Mouse (Mus musculus) ovary, postnatal 36 days (tissue): ENCODE results near the gene Heatr6.

Experiments
- DNase-seq: peaks from one replicate; pipeline ENCODE4 v3.0.0; 2022; ENCODE audit warnings: low spot score, mixed read lengths

Gene Heatr6

GRCm38 (mm10) chr11:83753581-83754181, at the start of gene Heatr6:
Gene Heatr6 (plus strand): TSS chr11:83753696.
- peak; percentile 87 for DNase-seq

- DNase-seq, result no peak
Observed at GRCm38 (mm10) chr11:83703705-83704104, 49.8 kb upstream of the Heatr6 start, which contains the start of gene Wfdc17. Gene Wfdc17 (plus strand): TSS chr11:83703991.

GRCm38 (mm10) chr11:83708715-83709114, 44.8 kb upstream of the Heatr6 start, which contains the start of gene Wfdc18:
Gene Wfdc18 (plus strand): TSS chr11:83709015.
- no peak for DNase-seq

DNA sequence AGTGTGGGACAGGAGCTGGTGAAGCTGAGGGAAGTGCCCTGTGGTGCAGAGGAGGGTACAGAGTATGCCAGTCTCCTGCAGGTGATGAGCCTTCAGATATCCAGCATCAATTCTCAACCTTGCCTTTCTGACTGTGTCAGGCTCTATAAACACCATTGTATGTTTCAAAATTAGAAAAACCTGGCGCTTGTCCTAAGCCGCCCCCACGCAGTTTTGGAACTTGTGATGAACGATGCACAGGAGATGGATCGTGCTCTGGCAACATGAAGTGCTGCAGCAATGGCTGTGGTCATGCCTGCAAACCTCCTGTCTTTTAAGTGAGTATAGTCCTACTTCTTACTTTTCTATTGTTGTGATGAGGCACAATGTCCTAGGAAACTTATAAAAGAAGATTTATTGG, 43.8 kb upstream of the Heatr6 start:
- no peak for DNase-seq

DNA sequence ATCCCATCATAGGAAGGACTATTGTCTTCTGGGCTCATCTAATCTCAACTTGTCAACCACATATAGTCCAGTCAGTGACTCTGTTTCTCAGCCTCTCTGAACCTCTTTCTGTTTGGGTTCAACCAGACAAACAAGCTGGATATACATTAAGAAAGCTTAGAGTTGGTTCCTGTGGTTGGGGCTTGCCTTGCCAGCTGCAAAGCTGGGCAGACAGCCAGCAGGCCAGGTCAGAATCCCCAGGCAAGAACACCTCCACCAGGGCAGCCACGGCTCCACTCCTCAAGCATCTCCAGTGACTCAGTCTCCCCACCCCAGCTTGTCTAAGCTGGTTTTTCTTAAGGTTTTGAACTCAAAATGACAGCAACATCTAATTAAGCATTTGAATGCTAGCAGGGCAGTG, 40.8 kb upstream of the Heatr6 start:
- DNase-seq, result no peak

DNA sequence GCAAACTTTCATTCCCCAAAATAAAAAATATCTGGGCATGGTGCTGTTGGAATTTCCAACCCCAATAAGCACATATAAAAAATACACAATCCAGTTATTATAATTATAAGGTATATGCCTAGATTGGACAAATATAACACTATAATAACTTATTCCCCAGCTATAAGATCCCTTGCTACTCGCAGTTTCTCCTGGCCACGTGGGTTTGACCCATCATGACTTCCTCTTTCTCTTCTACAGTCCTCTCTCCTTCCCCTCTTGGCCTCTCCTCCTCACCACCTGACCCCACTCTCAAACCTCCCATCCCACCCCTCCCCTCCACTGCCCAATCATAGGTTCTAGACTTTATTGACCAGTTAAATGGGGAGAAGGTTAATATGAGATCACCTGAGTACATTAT, 39.6 kb upstream of the Heatr6 start:
- DNase-seq, result no peak

DNA sequence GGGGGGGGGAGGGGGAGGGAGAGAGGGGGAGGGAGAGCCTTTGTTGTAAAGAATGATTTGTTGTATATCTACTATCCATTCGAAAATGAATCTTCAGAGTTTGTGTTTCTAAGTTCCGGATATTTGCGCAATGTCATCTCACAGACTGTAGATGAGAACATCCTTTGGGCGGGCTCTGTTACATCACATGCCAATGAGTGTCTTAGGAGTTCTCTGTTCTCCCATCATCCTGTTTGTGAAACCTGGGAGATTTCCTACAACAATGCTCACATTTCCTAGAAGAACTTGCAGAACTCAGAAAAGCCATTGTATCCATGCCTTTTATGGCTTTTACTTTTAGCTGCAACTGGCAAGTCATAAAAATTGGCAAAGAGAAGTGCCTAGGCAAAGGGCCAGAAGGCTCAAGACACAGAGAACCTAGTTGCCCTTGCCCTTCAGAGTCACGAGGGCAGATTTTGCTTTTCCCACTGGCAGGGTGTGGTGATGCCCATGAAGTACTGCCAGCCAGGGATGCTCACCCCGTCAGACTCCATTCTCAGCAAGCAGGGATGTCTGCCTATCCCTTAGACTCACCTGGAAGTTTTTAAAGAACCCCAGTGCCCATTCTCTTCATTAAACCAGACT, 36.3 kb upstream of the Heatr6 start:
- DNase-seq, result peak; percentile 4

- DNase-seq, result no peak
Observed at GRCm38 (mm10) chr11:83720766-83721165, 32.7 kb upstream of the Heatr6 start.

DNA sequence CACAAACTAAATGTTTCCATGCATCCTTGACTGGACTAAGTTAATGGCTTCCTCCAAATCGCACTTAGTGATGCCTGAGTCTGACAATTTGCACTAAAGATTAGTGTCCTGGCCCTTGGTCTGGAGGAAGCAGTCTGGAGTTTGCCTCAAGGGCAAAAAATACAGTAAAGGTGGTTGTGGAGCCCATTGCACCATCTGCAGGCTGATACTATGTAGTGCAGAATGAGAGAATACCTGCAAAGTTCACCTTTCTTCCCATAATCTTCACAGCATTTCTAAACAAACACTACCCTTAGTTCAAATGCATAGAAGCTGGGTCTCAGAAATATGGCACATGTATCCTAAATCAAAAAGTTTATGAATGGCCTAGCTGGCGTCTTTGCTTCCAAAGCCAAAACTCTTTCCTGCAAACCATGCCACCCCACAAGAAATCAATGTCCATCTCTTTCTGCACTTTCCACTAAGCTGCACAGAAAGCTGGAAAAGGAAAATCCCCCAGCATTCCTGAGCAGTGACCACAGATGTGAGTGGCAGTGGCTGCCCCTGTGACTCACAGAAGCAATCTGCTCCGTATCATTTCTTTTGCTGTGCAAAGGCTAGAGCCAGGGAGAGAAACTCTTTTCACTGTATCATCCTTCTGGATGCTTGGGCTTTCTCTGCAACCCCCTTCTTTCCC, 24.6 kb upstream of the Heatr6 start:
- no peak for DNase-seq

DNA sequence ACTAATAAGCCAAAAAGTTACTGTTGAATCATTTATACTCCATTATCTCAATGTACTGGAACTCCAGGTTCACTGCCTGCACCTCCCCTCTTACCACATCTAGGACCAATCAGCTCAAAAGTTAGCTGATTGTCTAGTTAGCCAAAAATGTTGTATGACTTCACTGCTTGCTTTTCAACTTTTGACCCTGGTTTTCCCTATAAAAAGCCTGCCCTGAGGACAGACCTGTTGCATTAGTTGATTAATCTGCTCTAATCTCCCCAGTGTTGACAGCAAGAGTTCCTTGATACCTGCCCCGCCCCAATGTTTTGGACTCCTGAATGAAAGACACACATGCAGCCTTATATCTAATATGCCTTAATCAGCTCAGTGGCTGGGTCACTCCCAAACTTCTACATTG, 22.4 kb upstream of the Heatr6 start:
- DNase-seq, result no peak

DNA sequence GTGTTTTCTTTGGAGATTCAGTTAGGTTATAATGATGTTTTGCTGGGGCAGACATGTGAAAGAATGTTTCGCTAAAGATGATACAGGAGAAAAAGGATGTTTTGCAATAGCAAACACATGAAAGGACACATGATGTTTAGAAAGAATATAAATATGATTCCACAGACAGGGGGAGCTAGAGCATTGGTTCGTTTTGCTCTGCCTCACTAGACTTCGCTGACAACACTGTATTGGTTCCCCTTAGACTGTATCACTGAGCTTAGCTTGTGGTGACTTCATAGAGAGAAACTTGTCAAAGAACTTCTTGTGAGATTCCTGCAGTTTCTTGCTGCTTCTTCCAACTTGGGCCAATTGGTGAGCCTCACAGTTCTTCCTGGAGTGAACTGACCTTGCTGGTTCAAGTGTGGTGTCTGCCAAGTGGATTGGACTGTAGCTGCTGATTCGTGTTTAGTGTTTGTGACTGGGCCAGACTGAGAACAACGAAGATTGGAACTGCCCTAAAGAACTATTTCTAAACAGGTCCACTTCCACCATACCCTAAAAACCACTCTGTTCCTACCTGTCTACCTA, 20.3 kb upstream of the Heatr6 start:
- DNase-seq, result no peak

- no peak for DNase-seq
Observed at GRCm38 (mm10) chr11:83734215-83734614, 19.3 kb upstream of the Heatr6 start.

DNA sequence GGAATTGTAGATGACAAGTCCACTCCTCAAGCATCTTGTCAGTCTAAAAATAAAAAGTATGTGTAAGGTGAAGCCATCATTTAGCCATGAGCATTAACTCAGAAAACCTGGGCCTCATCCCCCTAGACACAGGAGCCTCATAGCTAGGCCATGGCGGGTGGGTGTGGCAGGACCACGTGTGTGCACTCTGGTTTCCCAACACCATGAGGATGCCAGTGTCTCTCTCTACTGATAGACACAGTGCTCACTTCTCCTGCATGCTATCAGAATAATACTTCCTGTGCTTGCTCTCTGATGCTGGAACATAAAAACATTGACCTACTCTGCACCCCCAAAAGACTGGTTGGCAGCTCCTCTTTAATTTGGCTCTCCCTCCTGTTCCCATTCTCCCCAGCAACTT, 17.6 kb upstream of the Heatr6 start:
- no peak for DNase-seq

GRCm38 (mm10) chr11:83737109-83737558, 16.4 kb upstream of the Heatr6 start:
- no peak for DNase-seq

GRCm38 (mm10) chr11:83739241-83739640, 14.3 kb upstream of the Heatr6 start:
- peak; percentile 58 for DNase-seq

DNA sequence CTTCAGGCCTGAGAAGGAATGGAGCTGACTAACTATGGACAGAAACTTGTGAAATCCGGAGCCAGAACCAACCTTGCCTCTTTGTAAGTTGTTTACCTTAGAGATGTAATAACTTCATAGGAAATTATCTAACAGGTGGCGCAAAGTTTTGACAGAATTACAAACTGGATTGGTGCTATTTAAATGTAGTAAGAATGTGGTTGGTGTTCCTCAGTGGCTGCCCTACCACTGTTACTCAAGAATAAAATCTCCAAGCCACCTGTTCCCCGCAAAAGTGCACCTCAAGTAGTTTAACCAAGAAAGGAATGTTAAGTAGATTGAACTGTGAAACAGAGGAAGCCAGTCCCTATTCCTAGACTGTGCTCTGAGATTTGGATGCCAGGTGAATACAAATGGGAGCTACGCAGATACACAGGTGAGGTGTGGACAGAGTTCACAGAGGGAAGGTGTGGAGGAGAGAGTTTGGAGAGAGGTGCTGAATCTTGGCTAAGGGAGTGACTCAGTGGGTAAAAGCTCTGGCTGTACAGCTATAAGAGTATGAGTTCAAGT, 13.0 kb upstream of the Heatr6 start:
- DNase-seq, result no peak

GRCm38 (mm10) chr11:83741841-83742240, 11.7 kb upstream of the Heatr6 start:
- no peak for DNase-seq

DNA sequence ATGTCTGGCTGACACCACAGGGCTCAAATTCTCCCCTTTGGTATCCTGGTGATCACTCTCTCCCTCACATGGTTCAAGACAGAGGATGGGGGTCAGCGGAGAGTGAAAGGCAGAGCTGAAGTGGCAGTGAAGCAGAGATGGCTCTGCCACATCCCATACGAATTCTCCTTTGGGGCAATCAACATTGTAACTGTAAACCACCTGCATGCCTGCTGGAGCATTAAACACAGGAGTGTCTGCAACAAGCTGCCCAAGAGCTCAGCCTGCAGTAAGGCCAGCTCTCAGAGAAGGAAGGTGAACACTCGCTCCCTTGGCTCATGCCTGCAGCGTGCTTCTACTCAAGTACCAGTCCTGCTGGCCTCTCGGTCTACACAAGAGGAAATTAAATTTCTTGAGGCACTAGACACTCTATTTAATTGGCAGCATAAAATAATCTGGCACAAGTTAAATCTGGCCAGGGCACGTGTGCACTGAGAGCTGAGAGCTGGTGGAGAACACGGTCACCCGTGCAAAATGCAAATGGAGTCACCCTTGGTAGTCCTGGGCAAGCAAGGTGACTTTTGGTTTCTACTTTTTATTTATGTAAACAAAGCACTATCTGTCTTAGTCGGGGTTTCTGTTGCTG, 10.7 kb upstream of the Heatr6 start:
- no peak for DNase-seq

DNA sequence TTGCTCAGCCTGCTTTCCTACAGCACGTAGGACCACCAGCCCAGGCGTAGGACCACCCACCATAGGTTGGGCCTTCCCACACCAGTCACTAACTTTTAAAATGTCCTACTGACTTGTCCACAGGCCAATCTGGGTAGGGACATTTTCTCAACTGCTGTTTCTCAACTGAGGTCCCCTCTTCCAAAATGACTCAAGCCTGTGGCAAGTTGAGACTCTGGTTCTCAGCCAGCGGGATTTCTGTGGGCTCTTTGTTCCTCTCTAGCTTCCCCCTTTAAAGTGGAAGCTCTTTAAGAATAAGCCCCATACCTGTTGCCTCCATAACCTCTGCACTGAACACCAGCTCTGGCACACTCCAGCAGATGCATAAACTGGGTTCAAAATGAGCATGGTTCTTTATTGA, 10.0 kb upstream of the Heatr6 start:
- DNase-seq, result no peak

- DNase-seq, result no peak
Observed at GRCm38 (mm10) chr11:83746152-83746551, 7.3 kb upstream of the Heatr6 start.

GRCm38 (mm10) chr11:83746681-83747080, 6.8 kb upstream of the Heatr6 start, which contains the start of gene Wfdc21:
Gene Wfdc21 (plus strand): TSS chr11:83746940.
- no peak for DNase-seq
